Comparison of ENCODE assay signal across 10 mouse cellular contexts in the genomic region with DNA sequence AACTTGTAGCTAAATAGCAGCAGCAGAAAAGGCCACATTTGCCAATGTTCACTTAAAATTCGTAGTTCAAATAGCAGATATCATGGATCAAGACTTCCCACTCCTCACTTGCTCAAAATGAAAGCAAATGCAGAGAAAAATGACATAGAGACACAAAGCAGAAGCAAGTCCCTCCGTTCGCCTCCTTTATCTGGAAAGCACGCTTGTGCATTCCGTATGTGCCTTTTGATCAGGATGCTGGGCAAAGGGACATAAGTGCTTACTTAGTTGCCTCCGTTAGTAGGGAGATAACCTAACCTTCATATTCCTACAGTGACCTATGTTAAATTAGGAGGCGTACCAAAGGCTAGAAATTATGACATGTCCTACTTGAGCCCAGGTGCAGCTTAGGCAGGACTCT. TPM values are rescaled to one million over a fixed set of nuclear protein-coding genes. Genes with fewer than 3 reads are reported as not detected.
A peak's percentile ranks its signal among the peaks of the same experiment; 100 is the strongest.
DNase-seq lines count a peak whose midpoint lies in the region; ATAC-seq and TF ChIP-seq lines count a peak whose summit lies in the region.
"Had no signal": no experiment of that assay in that cellular context is flagged by ENCODE, and none has a peak within 500 bp of the region (broad histone marks: within the 10 kb centered on the region; RNA-seq: fewer than 3 reads in every experiment).

No protein-coding gene starts in this region.

- WGBS in spleen, adult 2 months, result 26% methylated on average over 7 of the region's 7 CpGs
- WGBS in forebrain, postnatal 0 days, result 26% methylated on average over 7 of the region's 7 CpGs
- 28% methylated on average over 7 of the region's 7 CpGs for WGBS in liver, embryonic 12.5 days (ENCODE audit: insufficient replicate concordance)
- WGBS in stomach, postnatal 0 days, result 50% methylated on average over 7 of the region's 7 CpGs

- no peak for DNase-seq in spleen, adult 2 months (ENCODE audit: low read depth in 1 of 2, low spot score in 2 of 2)
- DNase-seq in spleen, adult 18-20 months, result no peak
- peak; percentile 74 for DNase-seq in forebrain, postnatal 0 days
- DNase-seq in stomach, postnatal 0 days (ENCODE audit: low spot score), result no peak
- DNase-seq in gastrocnemius, postnatal 10 days, result no peak
- DNase-seq: cerebellum, adult 18-20 months had no signal

- peaks cover 1% of the 10 kb centered on the region; the same call in 1 of the 2 replicates for H3K27me3 ChIP-seq in spleen, adult 2 months (ENCODE audit: control insufficient read depth, insufficient read depth, low read length)
- no peaks in the 10 kb centered on the region for H3K27me3 ChIP-seq in forebrain, postnatal 0 days (ENCODE audit: insufficient read depth, low read length)
- H3K27me3 ChIP-seq in liver, embryonic 12.5 days (replicated peaks), result no peaks in the 10 kb centered on the region
- H3K27me3 ChIP-seq in stomach, postnatal 0 days (ENCODE audit: control insufficient read depth, insufficient read depth, low read length), result no peaks in the 10 kb centered on the region

- no peaks in the 10 kb centered on the region for H3K9me3 ChIP-seq in forebrain, postnatal 0 days (ENCODE audit: low read length)
- no peaks in the 10 kb centered on the region for H3K9me3 ChIP-seq in liver, embryonic 12.5 days (replicated peaks)
- H3K9me3 ChIP-seq in stomach, postnatal 0 days (ENCODE audit: control insufficient read depth, low read length), result no peaks in the 10 kb centered on the region

- no peak for TF ChIP-seq EP300 in stomach, postnatal 0 days (optimal IDR thresholded peaks at IDR 0.05)

- peak overlapping the region; percentile 5; the same call in 1 of the 2 replicates for H3K4me3 ChIP-seq in spleen, adult 2 months (ENCODE audit: extremely low read depth, insufficient read depth, insufficient read length)
- H3K4me3 ChIP-seq in forebrain, postnatal 0 days (ENCODE audit: low read depth, low read length), result peak overlapping the region; percentile 69
- peak overlapping the region; percentile 76 for H3K4me3 ChIP-seq in liver, embryonic 12.5 days
- no peak overlapping the region for H3K4me3 ChIP-seq in stomach, postnatal 0 days (ENCODE audit: low read depth, low read length)

- H3K4me1 ChIP-seq in spleen, adult 2 months (ENCODE audit: control insufficient read depth, insufficient read depth, insufficient read length), result peaks cover 7% of the 10 kb centered on the region
- H3K4me1 ChIP-seq in forebrain, postnatal 0 days (ENCODE audit: insufficient read depth), result peaks cover 18% of the 10 kb centered on the region
- peaks cover 57% of the 10 kb centered on the region for H3K4me1 ChIP-seq in liver, embryonic 12.5 days
- no peaks in the 10 kb centered on the region for H3K4me1 ChIP-seq in stomach, postnatal 0 days (replicated peaks; ENCODE audit: control insufficient read depth, insufficient read depth)

- ATAC-seq in forebrain, postnatal 0 days, result no peak
- no peak for ATAC-seq in liver, embryonic 12.5 days
- no peak for ATAC-seq in stomach, postnatal 0 days (ENCODE audit: low FRiP score, low TSS enrichment)
- ATAC-seq in inflammation-experienced regulatory T-cells, adult 6 months, result no peak
- ATAC-seq in megakaryocyte progenitor cell, adult 5-6 weeks (replicated peaks; ENCODE audit: poor library complexity), result no peak

- H3K27ac ChIP-seq in spleen, adult 2 months (ENCODE audit: insufficient read depth, low read length), result peak overlapping the region; percentile 26
- peak overlapping the region; percentile 99 for H3K27ac ChIP-seq in forebrain, postnatal 0 days (ENCODE audit: low read depth, low read length)
- peak overlapping the region; percentile 52 for H3K27ac ChIP-seq in liver, embryonic 12.5 days
- H3K27ac ChIP-seq in stomach, postnatal 0 days (replicated peaks), result no peak overlapping the region

- no peak for TF ChIP-seq CTCF in spleen, adult 2 months (IDR thresholded peaks at IDR 0.05; ENCODE audit: extremely low read depth, insufficient read depth, insufficient read length, insufficient replicate concordance)
- no peak for TF ChIP-seq CTCF in forebrain, postnatal 0 days (IDR thresholded peaks at IDR 0.05; ENCODE audit: low read depth)
- no peak for TF ChIP-seq CTCF in stomach, postnatal 0 days (IDR thresholded peaks at IDR 0.05; ENCODE audit: low read depth)

- peak overlapping the region; percentile 98 for H3K4me2 ChIP-seq in forebrain, postnatal 0 days (ENCODE audit: low read depth)
- peak overlapping the region; percentile 97 for H3K4me2 ChIP-seq in liver, embryonic 12.5 days
- H3K4me2 ChIP-seq in stomach, postnatal 0 days (replicated peaks; ENCODE audit: low read depth), result peak overlapping the region; percentile 35

- TF ChIP-seq POLR2A in spleen, adult 2 months (IDR thresholded peaks at IDR 0.05; ENCODE audit: low read depth, low read length), result no peak

- peaks cover 20% of the 10 kb centered on the region for H3K36me3 ChIP-seq in spleen, adult 2 months (ENCODE audit: control insufficient read depth, insufficient read depth, low read length)
- H3K36me3 ChIP-seq in forebrain, postnatal 0 days (ENCODE audit: insufficient read depth), result peaks cover 24% of the 10 kb centered on the region; the same call in 1 of the 2 replicates
- peaks cover 41% of the 10 kb centered on the region for H3K36me3 ChIP-seq in liver, embryonic 12.5 days
- H3K36me3 ChIP-seq in stomach, postnatal 0 days (ENCODE audit: control insufficient read depth, insufficient read depth, low read length), result no peaks in the 10 kb centered on the region

- H3K9ac ChIP-seq in forebrain, postnatal 0 days, result peak overlapping the region; percentile 96
- peak overlapping the region; percentile 87 for H3K9ac ChIP-seq in liver, embryonic 12.5 days
- H3K9ac ChIP-seq in stomach, postnatal 0 days (ENCODE audit: low read length), result no peak overlapping the region

RNA-seq across cellular contexts. Expression of gene Bcl11a, which starts 5.6 kb away (rescaled TPM):
- polyA plus RNA-seq in spleen, adult 2 months (2012; rRNA removed), result 24.2 and 26.2 TPM in 2 replicates
- total RNA-seq in forebrain, postnatal 0 days (2014; rRNA removed), result 70.8 and 85.9 TPM in 2 replicates
- 173 and 174 TPM in 2 replicates for polyA plus RNA-seq in forebrain, postnatal 0 days (2015; fragmentation: Nextera tagmentation; extraction: Ambion mirVana)
- 53.4 and 53.5 TPM in 2 replicates for polyA plus RNA-seq in liver, embryonic 12.5 days (2016; fragmentation: Nextera tagmentation; extraction: Ambion mirVana)
- polyA plus RNA-seq in stomach, postnatal 0 days (2015; fragmentation: Nextera tagmentation; extraction: Ambion mirVana), result 10.5 and 11.7 TPM in 2 replicates
- under 1 TPM; 0.35 to 0.51 (median 0.44) TPM for polyA plus RNA-seq in inflammation-experienced regulatory T-cells, adult 6 months (2017; shearing (Covaris generic))
- under 1 TPM; 0.54 to 0.97 TPM for total RNA-seq in gastrocnemius, postnatal 10 days (2021)
- 42.8 and 70.9 TPM in 2 replicates for total RNA-seq in megakaryocyte progenitor cell, adult 5-6 weeks (2015)
- 24.3 and 29.1 TPM in 2 replicates for total RNA-seq in megakaryocyte progenitor cell, adult 5-6 weeks (2017)

RNA-seq across cellular contexts. Expression of gene A830031A19Rik, which starts 8.6 kb away (rescaled TPM):
- not detected in 2 replicates for polyA plus RNA-seq in spleen, adult 2 months (2012; rRNA removed)
- 1.8 TPM in 1 of 2 replicates, not detected in the other for total RNA-seq in forebrain, postnatal 0 days (2014; rRNA removed)
- polyA plus RNA-seq in forebrain, postnatal 0 days (2015; fragmentation: Nextera tagmentation; extraction: Ambion mirVana), result 0.26 and 0.63 TPM in 2 replicates
- not detected in 2 replicates for polyA plus RNA-seq in liver, embryonic 12.5 days (2016; fragmentation: Nextera tagmentation; extraction: Ambion mirVana)
- polyA plus RNA-seq in stomach, postnatal 0 days (2015; fragmentation: Nextera tagmentation; extraction: Ambion mirVana), result 0.27 TPM in 1 of 2 replicates, not detected in the other
- polyA plus RNA-seq in inflammation-experienced regulatory T-cells, adult 6 months (2017; shearing (Covaris generic)), result not detected
- not detected for total RNA-seq in gastrocnemius, postnatal 10 days (2021)
- not detected in 2 replicates for total RNA-seq in megakaryocyte progenitor cell, adult 5-6 weeks (2015)
- total RNA-seq in megakaryocyte progenitor cell, adult 5-6 weeks (2017), result not detected in 2 replicates
- total RNA-seq: granulocyte monocyte progenitor cell, adult 5-6 weeks had no signal

Comparison
In these comparisons a context has a peak if more than half of its experiments do, and no peak if none do; other contexts are left out.
1. H3K4me2 ChIP-seq: peak in every context shown above with its lines; median percentile 98 in forebrain, postnatal 0 days; 97 in liver, embryonic 12.5 days; 35 in stomach, postnatal 0 days.